Mouse (Mus musculus): ENCODE measurements at regions not wholly inside any gene's neighbourhood (a gene's known extent, or its start where the extent isn't known, plus 50 kb on each side); places are given as distances from the start of the nearest gene placed in this dataset.

- Histone ChIP-seq H3K4me2 (ENCODE audit: low read length) (no peak overlapping the region), H3K9me3 (ENCODE audit: control insufficient read depth, low read length) (no peaks in the 10 kb centered on the region; the same call in 1 of the 2 replicates), H3K4me3 (ENCODE audit: low read length) (no peak overlapping the region), H3K27me3 (replicated peaks; ENCODE audit: control insufficient read depth, insufficient read depth, low read length) (no peaks in the 10 kb centered on the region), H3K36me3 (ENCODE audit: control insufficient read depth, insufficient read depth, low read length) (no peaks in the 10 kb centered on the region), H3K4me1 (ENCODE audit: control insufficient read depth, insufficient read depth, low read depth, low read length) (no peaks in the 10 kb centered on the region), H3K9ac (ENCODE audit: low read depth, low read length) (no peak overlapping the region), H3K27ac (ENCODE audit: low read depth, low read length) (no peak overlapping the region)
- WGBS: 75% methylated on average over 7 of the region's 7 CpGs
- ATAC-seq: no peak
Measured at GRCm38 (mm10) chr16:8002339-8003089, 422.4 kb downstream of the Tmem114 start.

GRCm38 (mm10) chr16:7982816-7983215 lies 442.1 kb downstream of the Tmem114 start:
- Histone ChIP-seq H3K4me1 (ENCODE audit: control insufficient read depth, insufficient read depth, low read depth, low read length) (no peaks in the 10 kb centered on the region; the same call in 1 of the 2 replicates), H3K9ac (ENCODE audit: low read depth, low read length) (no peak overlapping the region; the same call in 1 of the 2 replicates), H3K27ac (ENCODE audit: low read depth, low read length) (no peak overlapping the region), H3K9me3 (ENCODE audit: control insufficient read depth, low read length) (no peaks in the 10 kb centered on the region), H3K27me3 (replicated peaks; ENCODE audit: control insufficient read depth, insufficient read depth, low read length) (no peaks in the 10 kb centered on the region), H3K4me2 (ENCODE audit: low read length) (peak overlapping the region; percentile 17; the same call in 1 of the 2 replicates), H3K36me3 (ENCODE audit: control insufficient read depth, insufficient read depth, low read length) (no peaks in the 10 kb centered on the region), H3K4me3 (ENCODE audit: low read length) (no peak overlapping the region)
- ATAC-seq: no peak
- 42% methylated on average over 10 of the region's 10 CpGs for WGBS

- Histone ChIP-seq H3K27ac (ENCODE audit: low read depth, low read length) (no peak overlapping the region), H3K4me1 (ENCODE audit: control insufficient read depth, insufficient read depth, low read depth, low read length) (no peaks in the 10 kb centered on the region; the same call in 1 of the 2 replicates), H3K9ac (ENCODE audit: low read depth, low read length) (no peak overlapping the region), H3K36me3 (ENCODE audit: control insufficient read depth, insufficient read depth, low read length) (no peaks in the 10 kb centered on the region), H3K9me3 (ENCODE audit: control insufficient read depth, low read length) (no peaks in the 10 kb centered on the region), H3K4me3 (ENCODE audit: low read length) (no peak overlapping the region), H3K27me3 (replicated peaks; ENCODE audit: control insufficient read depth, insufficient read depth, low read length) (no peaks in the 10 kb centered on the region), H3K4me2 (ENCODE audit: low read length) (no peak overlapping the region)
- no peak for ATAC-seq
- 60% methylated on average over 6 of the region's 6 CpGs for WGBS
Measured at GRCm38 (mm10) chr16:7978466-7978865, 446.5 kb downstream of the Tmem114 start.

GRCm38 (mm10) chr16:7951616-7952015 lies 473.3 kb downstream of the Tmem114 start:
- H3K27me3 ChIP-seq (replicated peaks; ENCODE audit: control insufficient read depth, insufficient read depth, low read length): no peaks in the 10 kb centered on the region
- no peaks in the 10 kb centered on the region for H3K9me3 ChIP-seq (ENCODE audit: control insufficient read depth, low read length)
- H3K4me2 ChIP-seq (ENCODE audit: low read length): no peak overlapping the region
- H3K4me3 ChIP-seq (ENCODE audit: low read length): no peak overlapping the region
- H3K27ac ChIP-seq (ENCODE audit: low read depth, low read length): no peak overlapping the region
- H3K9ac ChIP-seq (ENCODE audit: low read depth, low read length): no peak overlapping the region
- H3K4me1 ChIP-seq (ENCODE audit: control insufficient read depth, insufficient read depth, low read depth, low read length): no peaks in the 10 kb centered on the region
- 84% methylated on average over 2 of the region's 2 CpGs for WGBS
- no peaks in the 10 kb centered on the region for H3K36me3 ChIP-seq (ENCODE audit: control insufficient read depth, insufficient read depth, low read length)
- no peak for ATAC-seq

GRCm38 (mm10) chr16:7942333-7942732 lies 482.6 kb downstream of the Tmem114 start:
- no peak for ATAC-seq
- 78% methylated on average over 2 of the region's 2 CpGs for WGBS
- H3K27ac ChIP-seq (ENCODE audit: low read depth, low read length): no peak overlapping the region

GRCm38 (mm10) chr16:7937167-7937566 lies 487.8 kb downstream of the Tmem114 start:
- Histone ChIP-seq H3K4me3 (ENCODE audit: low read length) (no peak overlapping the region), H3K36me3 (ENCODE audit: control insufficient read depth, insufficient read depth, low read length) (no peaks in the 10 kb centered on the region), H3K9me3 (ENCODE audit: control insufficient read depth, low read length) (no peaks in the 10 kb centered on the region), H3K4me1 (ENCODE audit: control insufficient read depth, insufficient read depth, low read depth, low read length) (no peaks in the 10 kb centered on the region), H3K9ac (ENCODE audit: low read depth, low read length) (no peak overlapping the region), H3K27ac (ENCODE audit: low read depth, low read length) (no peak overlapping the region), H3K4me2 (ENCODE audit: low read length) (no peak overlapping the region), H3K27me3 (replicated peaks; ENCODE audit: control insufficient read depth, insufficient read depth, low read length) (no peaks in the 10 kb centered on the region)
- 22% methylated on average over 5 of the region's 5 CpGs for WGBS
- ATAC-seq: peak; percentile 81; the same call in 1 of the 2 replicates

More at GRCm38 (mm10) chr16:7942333-7942732, 482.6 kb downstream of the Tmem114 start:
- Histone ChIP-seq H3K9me3 (ENCODE audit: control insufficient read depth, low read length) (no peaks in the 10 kb centered on the region), H3K4me3 (ENCODE audit: low read length) (no peak overlapping the region), H3K4me1 (ENCODE audit: control insufficient read depth, insufficient read depth, low read depth, low read length) (no peaks in the 10 kb centered on the region), H3K9ac (ENCODE audit: low read depth, low read length) (no peak overlapping the region), H3K36me3 (ENCODE audit: control insufficient read depth, insufficient read depth, low read length) (no peaks in the 10 kb centered on the region), H3K4me2 (ENCODE audit: low read length) (no peak overlapping the region), H3K27me3 (replicated peaks; ENCODE audit: control insufficient read depth, insufficient read depth, low read length) (no peaks in the 10 kb centered on the region)

GRCm38 (mm10) chr16:7932322-7932721 lies 492.6 kb downstream of the Tmem114 start:
- Histone ChIP-seq H3K9ac (ENCODE audit: low read depth, low read length) (no peak overlapping the region), H3K27ac (ENCODE audit: low read depth, low read length) (no peak overlapping the region), H3K36me3 (ENCODE audit: control insufficient read depth, insufficient read depth, low read length) (no peaks in the 10 kb centered on the region), H3K4me3 (ENCODE audit: low read length) (no peak overlapping the region), H3K27me3 (replicated peaks; ENCODE audit: control insufficient read depth, insufficient read depth, low read length) (no peaks in the 10 kb centered on the region), H3K9me3 (ENCODE audit: control insufficient read depth, low read length) (no peaks in the 10 kb centered on the region), H3K4me1 (ENCODE audit: control insufficient read depth, insufficient read depth, low read depth, low read length) (0 out of 2 replicates have a peak, but pooled peaks cover 2% of the 10 kb centered on the region), H3K4me2 (ENCODE audit: low read length) (no peak overlapping the region)
- no peak for ATAC-seq
- 55% methylated on average over 4 of the region's 4 CpGs for WGBS

GRCm38 (mm10) chr16:7931676-7932075 lies 493.3 kb downstream of the Tmem114 start:
- Histone ChIP-seq H3K9me3 (ENCODE audit: control insufficient read depth, low read length) (no peaks in the 10 kb centered on the region), H3K4me3 (ENCODE audit: low read length) (no peak overlapping the region), H3K27ac (ENCODE audit: low read depth, low read length) (no peak overlapping the region), H3K36me3 (ENCODE audit: control insufficient read depth, insufficient read depth, low read length) (no peaks in the 10 kb centered on the region), H3K9ac (ENCODE audit: low read depth, low read length) (no peak overlapping the region), H3K27me3 (replicated peaks; ENCODE audit: control insufficient read depth, insufficient read depth, low read length) (no peaks in the 10 kb centered on the region), H3K4me1 (ENCODE audit: control insufficient read depth, insufficient read depth, low read depth, low read length) (0 out of 2 replicates have a peak, but pooled peaks cover 2% of the 10 kb centered on the region), H3K4me2 (ENCODE audit: low read length) (no peak overlapping the region)
- no peak for ATAC-seq
- WGBS: 85% methylated on average over 6 of the region's 6 CpGs

GRCm38 (mm10) chr16:7929112-7929511 lies 495.8 kb downstream of the Tmem114 start:
- 0 out of 2 replicates have a peak, but pooled peaks cover 2% of the 10 kb centered on the region for H3K4me1 ChIP-seq (ENCODE audit: control insufficient read depth, insufficient read depth, low read depth, low read length)
- no peaks in the 10 kb centered on the region for H3K27me3 ChIP-seq (replicated peaks; ENCODE audit: control insufficient read depth, insufficient read depth, low read length)
- no peak overlapping the region for H3K9ac ChIP-seq (ENCODE audit: low read depth, low read length)
- ATAC-seq: no peak
- H3K4me3 ChIP-seq (ENCODE audit: low read length): no peak overlapping the region
- no peak overlapping the region for H3K4me2 ChIP-seq (ENCODE audit: low read length)
- no peaks in the 10 kb centered on the region for H3K36me3 ChIP-seq (ENCODE audit: control insufficient read depth, insufficient read depth, low read length)
- H3K9me3 ChIP-seq (ENCODE audit: control insufficient read depth, low read length): no peaks in the 10 kb centered on the region
- H3K27ac ChIP-seq (ENCODE audit: low read depth, low read length): no peak overlapping the region
- WGBS: 61% methylated on average over 4 of the region's 4 CpGs
